Mouse (Mus musculus): ENCODE measurements around the gene Pitpna. TPM values are rescaled to one million over a fixed set of nuclear protein-coding genes. Genes with fewer than 3 reads are reported as not detected.

Gene Pitpna
- polyA plus RNA-seq, 1 experiment from 2014 or later: 25.4 TPM

GRCm38 (mm10) chr11:75656621-75657590 is 69.0 kb downstream of the Pitpna start:
- H3K4me3 ChIP-seq (ENCODE audit: low read depth, low read length): peak overlapping the region; percentile 76
- ATAC-seq (ENCODE audit: low read depth): no peak
- no peaks in the 10 kb centered on the region for H3K9me3 ChIP-seq (replicated peaks; ENCODE audit: control insufficient read depth, low read length)
- H3K4me2 ChIP-seq (ENCODE audit: low read depth, low read length): peak overlapping the region; percentile 100
- H3K27me3 ChIP-seq (ENCODE audit: control insufficient read depth, insufficient read depth, low read depth, low read length): no peaks in the 10 kb centered on the region
- H3K9ac ChIP-seq (ENCODE audit: low read depth, low read length): peak overlapping the region; percentile 80
- WGBS (ENCODE audit: insufficient replicate concordance): 61% methylated on average over 19 of the region's 20 CpGs
- H3K4me1 ChIP-seq (ENCODE audit: control insufficient read depth, low read depth, low read length): peaks cover 51% of the 10 kb centered on the region
- no peak overlapping the region; the same call in 1 of the 2 replicates for H3K27ac ChIP-seq (ENCODE audit: low read length)
- H3K36me3 ChIP-seq (ENCODE audit: control insufficient read depth, insufficient read depth): peaks cover 13% of the 10 kb centered on the region

DNA sequence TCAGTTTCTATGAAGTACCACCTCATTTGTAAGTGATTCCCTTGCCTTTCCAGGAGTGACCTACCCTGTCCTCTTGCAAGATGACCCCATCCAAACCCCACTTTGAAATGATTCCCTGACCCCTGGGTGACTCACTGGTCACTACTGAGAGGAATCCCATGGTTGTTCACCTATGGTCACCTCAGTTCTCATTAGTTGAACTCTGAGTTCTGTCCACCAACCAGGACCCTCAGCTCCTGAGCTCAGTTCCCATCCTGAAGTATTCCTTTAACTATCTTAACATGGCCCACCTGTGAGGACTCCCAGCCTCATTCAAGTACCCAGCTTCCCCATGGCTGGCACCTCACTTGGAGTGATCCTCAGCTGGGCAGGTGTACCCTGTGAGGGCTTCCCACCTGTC is 69.9 kb downstream of the Pitpna start:
- no peaks in the 10 kb centered on the region for H3K27me3 ChIP-seq (ENCODE audit: control insufficient read depth, insufficient read depth, low read depth, low read length)
- ATAC-seq (ENCODE audit: low read depth): no peak
- H3K4me3 ChIP-seq (ENCODE audit: low read depth, low read length): no peak overlapping the region
- no peaks in the 10 kb centered on the region for H3K9me3 ChIP-seq (replicated peaks; ENCODE audit: control insufficient read depth, low read length)
- no peak overlapping the region for H3K4me2 ChIP-seq (ENCODE audit: low read depth, low read length)
- peaks cover 17% of the 10 kb centered on the region for H3K36me3 ChIP-seq (ENCODE audit: control insufficient read depth, insufficient read depth)
- H3K27ac ChIP-seq (ENCODE audit: low read length): no peak overlapping the region
- no peak overlapping the region for H3K9ac ChIP-seq (ENCODE audit: low read depth, low read length)
- H3K4me1 ChIP-seq (ENCODE audit: control insufficient read depth, low read depth, low read length): peaks cover 41% of the 10 kb centered on the region

- H3K4me2 ChIP-seq (ENCODE audit: low read depth, low read length): no peak overlapping the region
- peaks cover 37% of the 10 kb centered on the region for H3K4me1 ChIP-seq (ENCODE audit: control insufficient read depth, low read depth, low read length)
- no peak overlapping the region for H3K27ac ChIP-seq (ENCODE audit: low read length)
- no peaks in the 10 kb centered on the region for H3K27me3 ChIP-seq (ENCODE audit: control insufficient read depth, insufficient read depth, low read depth, low read length)
- no peaks in the 10 kb centered on the region for H3K9me3 ChIP-seq (replicated peaks; ENCODE audit: control insufficient read depth, low read length)
- H3K4me3 ChIP-seq (ENCODE audit: low read depth, low read length): no peak overlapping the region
- no peak overlapping the region for H3K9ac ChIP-seq (ENCODE audit: low read depth, low read length)
- 90% methylated on average over 13 of the region's 13 CpGs for WGBS (ENCODE audit: insufficient replicate concordance)
- no peak for ATAC-seq (ENCODE audit: low read depth)
- peaks cover 17% of the 10 kb centered on the region for H3K36me3 ChIP-seq (ENCODE audit: control insufficient read depth, insufficient read depth)
Measured at GRCm38 (mm10) chr11:75658311-75658710, 70.4 kb downstream of the Pitpna start.

- Histone ChIP-seq H3K9ac (ENCODE audit: low read depth, low read length) (no peak overlapping the region), H3K9me3 (replicated peaks; ENCODE audit: control insufficient read depth, low read length) (no peaks in the 10 kb centered on the region), H3K4me1 (ENCODE audit: control insufficient read depth, low read depth, low read length) (peaks cover 28% of the 10 kb centered on the region), H3K27me3 (ENCODE audit: control insufficient read depth, insufficient read depth, low read depth, low read length) (no peaks in the 10 kb centered on the region), H3K36me3 (ENCODE audit: control insufficient read depth, insufficient read depth) (peaks cover 17% of the 10 kb centered on the region), H3K4me2 (ENCODE audit: low read depth, low read length) (no peak overlapping the region), H3K4me3 (ENCODE audit: low read depth, low read length) (no peak overlapping the region), H3K27ac (ENCODE audit: low read length) (no peak overlapping the region)
- ATAC-seq (ENCODE audit: low read depth): no peak
- 75% methylated on average over 14 of the region's 14 CpGs for WGBS (ENCODE audit: insufficient replicate concordance)
Measured at GRCm38 (mm10) chr11:75658996-75659750, 71.3 kb downstream of the Pitpna start.

DNA sequence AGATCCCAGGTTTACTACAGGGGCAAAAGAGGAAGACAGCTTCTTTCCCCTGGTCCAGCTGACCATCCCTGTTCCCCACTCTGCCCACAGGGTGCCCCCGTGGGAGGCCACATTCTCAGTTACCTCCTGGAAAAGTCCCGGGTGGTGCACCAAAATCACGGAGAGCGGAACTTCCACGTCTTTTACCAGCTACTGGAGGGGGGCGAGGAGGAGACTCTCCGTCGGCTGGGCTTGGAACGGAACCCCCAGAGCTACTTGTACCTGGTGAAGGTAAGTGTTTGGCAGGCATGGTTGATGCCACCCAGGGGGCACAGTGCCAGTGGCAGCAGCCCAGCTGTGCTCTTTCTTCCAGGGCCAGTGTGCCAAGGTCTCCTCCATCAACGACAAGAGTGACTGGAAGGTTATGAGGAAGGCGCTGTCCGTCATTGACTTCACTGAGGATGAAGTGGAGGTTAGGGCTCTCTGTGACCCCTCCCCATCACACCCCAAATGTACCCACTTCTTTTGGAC is 72.2 kb downstream of the Pitpna start:
- WGBS (ENCODE audit: insufficient replicate concordance): 84% methylated on average over 12 of the region's 12 CpGs
- Histone ChIP-seq H3K4me3 (ENCODE audit: low read depth, low read length) (no peak overlapping the region), H3K9ac (ENCODE audit: low read depth, low read length) (no peak overlapping the region), H3K9me3 (replicated peaks; ENCODE audit: control insufficient read depth, low read length) (no peaks in the 10 kb centered on the region), H3K27me3 (ENCODE audit: control insufficient read depth, insufficient read depth, low read depth, low read length) (no peaks in the 10 kb centered on the region), H3K27ac (ENCODE audit: low read length) (no peak overlapping the region), H3K36me3 (ENCODE audit: control insufficient read depth, insufficient read depth) (peaks cover 18% of the 10 kb centered on the region), H3K4me1 (ENCODE audit: control insufficient read depth, low read depth, low read length) (peaks cover 19% of the 10 kb centered on the region), H3K4me2 (ENCODE audit: low read depth, low read length) (no peak overlapping the region)
- no peak for ATAC-seq (ENCODE audit: low read depth)

- no peak overlapping the region for H3K27ac ChIP-seq (ENCODE audit: low read length)
- peaks cover 11% of the 10 kb centered on the region for H3K4me1 ChIP-seq (ENCODE audit: control insufficient read depth, low read depth, low read length)
- H3K27me3 ChIP-seq (ENCODE audit: control insufficient read depth, insufficient read depth, low read depth, low read length): no peaks in the 10 kb centered on the region
- peaks cover 28% of the 10 kb centered on the region for H3K36me3 ChIP-seq (ENCODE audit: control insufficient read depth, insufficient read depth)
- WGBS (ENCODE audit: insufficient replicate concordance): 82% methylated on average over 21 of the region's 21 CpGs
- H3K4me2 ChIP-seq (ENCODE audit: low read depth, low read length): no peak overlapping the region
- H3K9me3 ChIP-seq (replicated peaks; ENCODE audit: control insufficient read depth, low read length): no peaks in the 10 kb centered on the region
- ATAC-seq (ENCODE audit: low read depth): peak; percentile 52
- H3K9ac ChIP-seq (ENCODE audit: low read depth, low read length): no peak overlapping the region
- no peak overlapping the region for H3K4me3 ChIP-seq (ENCODE audit: low read depth, low read length)
Measured at GRCm38 (mm10) chr11:75660941-75661800, 73.3 kb downstream of the Pitpna start.

DNA sequence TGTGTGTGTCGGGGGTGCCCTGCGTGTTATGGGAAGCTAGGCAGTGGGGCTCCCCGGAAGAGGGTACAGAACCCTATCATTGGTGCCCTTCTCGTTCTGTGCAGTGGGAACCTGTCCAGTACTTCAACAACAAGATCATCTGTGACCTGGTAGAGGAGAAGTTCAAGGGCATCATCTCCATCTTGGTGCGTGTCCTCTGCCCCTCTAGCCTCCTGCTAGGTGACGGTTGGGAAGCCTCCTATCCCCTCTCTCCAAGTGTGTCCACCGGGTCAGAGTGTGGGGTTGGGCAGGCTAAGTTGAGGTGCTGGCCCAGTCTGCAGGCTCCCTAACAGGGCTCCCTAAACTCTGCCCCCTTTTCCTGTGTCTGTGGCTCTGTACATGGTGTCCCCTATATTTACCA is 74.2 kb downstream of the Pitpna start:
- peaks cover 31% of the 10 kb centered on the region for H3K36me3 ChIP-seq (ENCODE audit: control insufficient read depth, insufficient read depth)
- H3K4me1 ChIP-seq (ENCODE audit: control insufficient read depth, low read depth, low read length): peaks cover 4% of the 10 kb centered on the region
- WGBS (ENCODE audit: insufficient replicate concordance): 81% methylated on average over 7 of the region's 7 CpGs
- no peak overlapping the region for H3K4me2 ChIP-seq (ENCODE audit: low read depth, low read length)
- ATAC-seq (ENCODE audit: low read depth): no peak
- no peak overlapping the region for H3K4me3 ChIP-seq (ENCODE audit: low read depth, low read length)
- H3K9me3 ChIP-seq (replicated peaks; ENCODE audit: control insufficient read depth, low read length): no peaks in the 10 kb centered on the region
- no peak overlapping the region for H3K27ac ChIP-seq (ENCODE audit: low read length)
- H3K9ac ChIP-seq (ENCODE audit: low read depth, low read length): no peak overlapping the region
- H3K27me3 ChIP-seq (ENCODE audit: control insufficient read depth, insufficient read depth, low read depth, low read length): no peaks in the 10 kb centered on the region

DNA sequence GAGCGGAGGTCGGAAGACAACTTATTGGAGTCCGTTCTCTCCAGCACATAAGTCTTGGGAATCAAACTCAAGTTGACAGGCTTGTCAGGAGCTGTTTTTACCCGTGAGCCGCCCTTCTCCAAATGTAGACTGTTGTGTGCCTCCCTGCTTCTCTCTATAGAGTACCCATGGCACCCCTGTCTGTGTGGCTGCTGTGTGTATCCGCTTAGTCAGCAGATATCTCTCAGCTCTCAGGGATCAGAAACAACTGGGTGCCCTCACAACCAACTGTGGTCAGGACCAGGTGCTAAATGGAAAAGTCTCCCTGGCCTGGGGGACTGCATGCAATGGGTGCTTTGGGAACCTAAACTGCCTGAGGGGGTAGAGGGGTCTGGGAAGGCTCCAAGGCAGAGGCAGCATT is 78.4 kb downstream of the Pitpna start:
- no peak for ATAC-seq (ENCODE audit: low read depth)
- 81% methylated on average over 6 of the region's 6 CpGs for WGBS (ENCODE audit: insufficient replicate concordance)
- no peak overlapping the region for H3K27ac ChIP-seq (ENCODE audit: low read length)
- no peaks in the 10 kb centered on the region for H3K27me3 ChIP-seq (ENCODE audit: control insufficient read depth, insufficient read depth, low read depth, low read length)
- H3K9me3 ChIP-seq (replicated peaks; ENCODE audit: control insufficient read depth, low read length): no peaks in the 10 kb centered on the region
- peaks cover 34% of the 10 kb centered on the region for H3K36me3 ChIP-seq (ENCODE audit: control insufficient read depth, insufficient read depth)
- peaks cover under 1% of the 10 kb centered on the region; the same call in 1 of the 2 replicates for H3K4me1 ChIP-seq (ENCODE audit: control insufficient read depth, low read depth, low read length)
- H3K4me3 ChIP-seq (ENCODE audit: low read depth, low read length): no peak overlapping the region
- no peak overlapping the region for H3K9ac ChIP-seq (ENCODE audit: low read depth, low read length)
- no peak overlapping the region for H3K4me2 ChIP-seq (ENCODE audit: low read depth, low read length)
